ENCODE assay signal across 26 mouse cellular contexts in genomic region chrX:134500651-134501050, GRCm38 (mm10). TPM values are rescaled to one million over a fixed set of nuclear protein-coding genes. Genes with fewer than 3 reads are reported as not detected.
DNase-seq lines count a peak whose midpoint lies in the region; ATAC-seq lines count a peak whose summit lies in the region.
"Had no signal": no experiment of that assay in that cellular context is flagged by ENCODE, and none has a peak within 500 bp of the region (broad histone marks: within the 10 kb centered on the region; RNA-seq: fewer than 3 reads in every experiment).

No protein-coding gene starts in this region.

- no peak overlapping the region for H3K9ac ChIP-seq in kidney, embryonic 14.5 days (ENCODE audit: low read depth, low read length)
- H3K9ac ChIP-seq: forebrain, embryonic 13.5 days; forebrain, postnatal 0 days; heart, embryonic 12.5 days; hindbrain, embryonic 14.5 days; intestine, embryonic 15.5 days had no signal

- H3K9me3 ChIP-seq in embryonic facial prominence, embryonic 10.5 days, result no peaks in the 10 kb centered on the region
- no peaks in the 10 kb centered on the region for H3K9me3 ChIP-seq in kidney, embryonic 14.5 days (ENCODE audit: control insufficient read depth, low read length)
- H3K9me3 ChIP-seq: forebrain, embryonic 13.5 days; G1E; heart, embryonic 12.5 days; hindbrain, embryonic 10.5 days; intestine, embryonic 15.5 days had no signal

- no peak overlapping the region for H3K4me3 ChIP-seq in embryonic facial prominence, embryonic 10.5 days
- no peak overlapping the region for H3K4me3 ChIP-seq in kidney, embryonic 14.5 days (ENCODE audit: low read length)
- H3K4me3 ChIP-seq: forebrain, embryonic 13.5 days; gastrocnemius, adult 2 months; heart, embryonic 12.5 days; hindbrain, embryonic 10.5 days; intestine, embryonic 15.5 days had no signal

- WGBS in embryonic facial prominence, embryonic 10.5 days, result 83% methylated on average over 8 of the region's 8 CpGs
- WGBS in kidney, embryonic 14.5 days, result 82% methylated on average over 8 of the region's 8 CpGs

- no peak for ATAC-seq in cerebellum, adult (ENCODE audit: insufficient number of reproducible peaks, low FRiP score, low TSS enrichment)
- ATAC-seq in kidney, embryonic 14.5 days (ENCODE audit: low FRiP score, low TSS enrichment), result no peak
- ATAC-seq: CD4-positive, CD25-positive, alpha-beta regulatory T cell, adult 4 months; forebrain, embryonic 13.5 days; forebrain, postnatal 0 days; intestine, embryonic 15.5 days had no signal

- 0 out of 2 replicates have a peak, but pooled peaks cover 14% of the 10 kb centered on the region for H3K27me3 ChIP-seq in embryonic facial prominence, embryonic 10.5 days (replicated peaks; ENCODE audit: low read depth, poor library complexity, severe bottlenecking)
- H3K27me3 ChIP-seq in kidney, embryonic 14.5 days (ENCODE audit: control insufficient read depth, insufficient read depth, low read length), result no peaks in the 10 kb centered on the region
- H3K27me3 ChIP-seq: forebrain, embryonic 13.5 days; heart, embryonic 12.5 days; intestine, embryonic 15.5 days had no signal

- no peak overlapping the region for H3K27ac ChIP-seq in embryonic facial prominence, embryonic 10.5 days (replicated peaks)
- no peak overlapping the region for H3K27ac ChIP-seq in kidney, embryonic 14.5 days (ENCODE audit: low read depth, low read length)
- H3K27ac ChIP-seq: forebrain, embryonic 13.5 days; gastrocnemius, adult 2 months; hindbrain, embryonic 10.5 days; hindbrain, embryonic 14.5 days; intestine, embryonic 15.5 days had no signal

- DNase-seq in adrenal gland, adult (ENCODE audit: inconsistent age in 2 of 2, low spot score in 1 of 2), result peak; percentile 80 to 84
- DNase-seq in adrenal gland, postnatal 4 days (ENCODE audit: low spot score in 2 of 2), result no peak
- peak; percentile 72 for DNase-seq in adrenal gland, adult 2 months
- DNase-seq in adrenal gland, postnatal 25 days, result peak; percentile 56
- DNase-seq in embryonic facial prominence, embryonic 10.5 days (ENCODE audit: low spot score), result no peak
- DNase-seq: B cell, adult 2 months; cerebellum, adult 18-20 months; cerebellum, adult 9-11 months; cerebellum, postnatal 36 days; forebrain, postnatal 0 days; gastrocnemius, adult 2 months; gastrocnemius, postnatal 25 days had no signal

- H3K4me2 ChIP-seq in kidney, embryonic 14.5 days (replicated peaks; ENCODE audit: low read depth, low read length), result no peak overlapping the region
- H3K4me2 ChIP-seq: forebrain, embryonic 13.5 days; heart, embryonic 12.5 days; hindbrain, embryonic 14.5 days; intestine, embryonic 15.5 days had no signal

- H3K36me3 ChIP-seq in embryonic facial prominence, embryonic 10.5 days (replicated peaks), result no peaks in the 10 kb centered on the region
- H3K36me3 ChIP-seq in kidney, embryonic 14.5 days (ENCODE audit: control insufficient read depth, insufficient read depth, low read length), result no peaks in the 10 kb centered on the region
- H3K36me3 ChIP-seq: G1E; heart, embryonic 12.5 days; hindbrain, embryonic 10.5 days; intestine, embryonic 15.5 days had no signal

- H3K4me1 ChIP-seq in embryonic facial prominence, embryonic 10.5 days, result no peaks in the 10 kb centered on the region
- no peaks in the 10 kb centered on the region for H3K4me1 ChIP-seq in kidney, embryonic 14.5 days (ENCODE audit: control insufficient read depth, insufficient read depth, low read length)
- H3K4me1 ChIP-seq: forebrain, embryonic 13.5 days; heart, embryonic 12.5 days; hindbrain, embryonic 10.5 days; intestine, embryonic 15.5 days had no signal

RNA-seq across cellular contexts. Expression of gene Taf7l, which starts 24.4 kb away (rescaled TPM):
- not detected for total RNA-seq in adrenal gland, postnatal 4 days (2021)
- not detected for total RNA-seq in adrenal gland, adult 2 months (2021)
- polyA plus RNA-seq in adrenal gland, adult 2 months (2012; rRNA removed), result not detected in 2 replicates
- total RNA-seq in adrenal gland, postnatal 25 days (2021), result not detected in 2 replicates
- polyA plus RNA-seq in embryonic facial prominence, embryonic 10.5 days (2016; fragmentation: Nextera tagmentation; extraction: Ambion mirVana), result 0.21 TPM in 1 of 2 replicates, not detected in the other
- polyA plus RNA-seq in kidney, embryonic 14.5 days (2014; fragmentation: Nextera tagmentation; extraction: Ambion mirVana), result not detected in 2 replicates
- total RNA-seq: forebrain, postnatal 0 days; G1E; gastrocnemius, adult 2 months; gastrocnemius, postnatal 25 days; granulocyte monocyte progenitor cell, adult 5-6 weeks; heart, adult 8-10 months; heart, postnatal 25 days had no signal
- polyA plus RNA-seq: CD4-positive, CD25-positive, alpha-beta regulatory T cell, adult 4 months; embryonic facial prominence, embryonic 14.5 days; forebrain, embryonic 13.5 days; G1E; heart, embryonic 12.5 days; heart, embryonic 16.5 days; hindbrain, embryonic 10.5 days; intestine, embryonic 15.5 days had no signal

RNA-seq across cellular contexts. Expression of gene Timm8a1, which starts 41.0 kb away (rescaled TPM):
- total RNA-seq in adrenal gland, postnatal 4 days (2021), result 10 to 100 TPM; 42.1 to 47.1 TPM
- 10 to 100 TPM; 33.2 to 40.3 TPM for total RNA-seq in adrenal gland, adult 2 months (2021)
- 0.30 and 0.33 TPM in 2 replicates for polyA plus RNA-seq in adrenal gland, adult 2 months (2012; rRNA removed)
- total RNA-seq in adrenal gland, postnatal 25 days (2021), result 30.7 and 34.1 TPM in 2 replicates
- polyA plus RNA-seq in embryonic facial prominence, embryonic 10.5 days (2016; fragmentation: Nextera tagmentation; extraction: Ambion mirVana), result 97.4 and 103 TPM in 2 replicates
- polyA plus RNA-seq in kidney, embryonic 14.5 days (2014; fragmentation: Nextera tagmentation; extraction: Ambion mirVana), result 92.6 and 104 TPM in 2 replicates

Comparison
In these comparisons a context has a peak if more than half of its experiments do, and no peak if none do; other contexts are left out.
1. DNase-seq: peak in adrenal gland, adult (2 of 2), adrenal gland, adult 2 months (single experiment) and adrenal gland, postnatal 25 days (single experiment); none in adrenal gland, postnatal 4 days (0 of 2) and embryonic facial prominence, embryonic 10.5 days (single experiment).